Mouse (Mus musculus): ENCODE results near the gene Srp68.

Gene Srp68

DNA sequence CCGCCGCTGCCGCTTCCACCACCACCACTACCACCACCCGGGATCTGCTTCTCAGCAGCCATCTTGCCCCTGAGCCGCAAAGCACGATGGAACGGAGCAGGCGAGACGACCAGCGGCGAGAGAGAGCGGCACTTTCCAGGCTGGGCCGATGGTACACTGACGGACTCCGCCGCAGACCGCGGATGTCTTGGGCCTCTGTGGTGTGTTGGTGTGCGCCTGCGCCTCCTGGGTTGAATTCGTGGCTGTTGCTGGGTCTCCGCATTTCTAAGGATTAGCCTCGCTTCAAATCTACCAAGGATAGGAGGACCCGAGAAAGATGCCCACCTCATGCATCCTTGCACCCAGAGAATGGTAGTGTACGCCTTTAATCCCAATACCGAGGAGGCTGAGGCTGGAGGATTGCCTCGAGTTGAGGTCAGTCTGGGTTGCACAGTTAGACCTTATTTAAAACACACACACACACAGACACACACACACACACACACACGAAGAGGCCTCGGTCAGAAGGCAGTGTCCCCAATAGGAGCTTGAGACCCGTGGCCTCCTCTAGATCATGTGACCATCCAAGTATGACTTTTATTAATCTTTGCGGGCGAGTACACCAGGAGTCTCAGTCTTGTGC is at the start of gene Srp68:
TSS of gene Srp68 (minus strand) at position 173 of the 622 bp plus-strand sequence.
- CTCF ChIA-PET = interaction anchor here in 3 of 4 experiments (0.6 to 1.2 kb wide), 5 partner anchors 8 to 190 kb away, joined by 3 to 4 read pairs (median 3); no protein-coding TSS in a partner anchor
- POLR2A ChIA-PET = interaction anchor here in 3 of 4 experiments (0.5 to 3.3 kb wide), 22 partner anchors 9 to 250 kb away, joined by 3 to 16 read pairs (median 4); partner anchors contain the start of gene Mrpl38 (in 1 of the 3)

DNA sequence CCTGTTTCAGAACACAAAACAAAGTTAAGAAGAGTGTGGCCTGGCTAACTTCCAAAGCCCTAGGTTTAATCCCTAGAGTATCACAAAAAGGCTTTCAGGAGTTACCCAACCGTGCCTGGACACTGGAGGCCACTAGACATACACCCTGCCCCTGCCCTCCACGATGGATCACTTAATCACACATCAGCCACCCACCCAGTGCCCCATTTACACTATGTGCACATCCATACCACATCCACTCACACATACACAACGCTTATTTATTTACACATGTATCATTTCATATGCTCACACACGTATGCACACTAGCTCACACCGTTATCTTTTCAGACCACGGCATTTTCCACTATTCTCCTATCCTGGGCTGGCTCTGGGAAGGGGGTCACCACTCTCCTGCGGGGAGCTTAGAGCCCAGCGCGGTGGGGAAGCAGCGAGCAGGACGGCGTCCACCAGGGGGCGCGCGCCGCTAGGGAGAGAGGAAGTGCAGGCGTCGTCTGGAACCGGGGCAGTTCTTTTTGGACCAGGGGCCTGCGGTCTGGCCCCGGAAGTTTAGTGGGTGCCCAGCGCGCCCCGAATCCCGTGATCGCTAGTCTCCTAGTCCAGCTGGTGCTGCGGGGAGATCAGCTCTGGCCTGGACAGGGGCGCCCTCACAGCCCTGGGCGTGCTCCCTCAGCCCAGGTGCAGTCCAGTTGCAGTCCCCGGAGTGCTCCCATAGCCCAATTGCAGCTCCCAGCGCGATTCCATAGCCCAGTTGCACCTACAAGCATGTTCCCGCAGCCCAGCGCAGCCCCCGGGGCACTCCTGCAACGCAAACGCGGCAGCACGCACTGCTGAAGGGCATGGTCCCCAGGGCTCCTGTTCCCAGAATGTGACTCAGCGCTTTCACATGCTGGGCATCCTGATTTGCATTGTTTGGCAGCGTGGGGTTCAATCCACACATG is 45.0 kb upstream of the Srp68 start:
- ChIA-PET CTCF (interaction anchor here (0.5 to 4.0 kb wide), 116 partner anchors 8 to 653 kb away, joined by 3 to 65 read pairs (median 4); partner anchors contain the start of genes Exoc7 (in 4 of the 4), Foxj1 (in 2 of the 4), Prpsap1 (in 2 of the 4) and Galr2 (in 1 of the 4)), POLR2A (interaction anchor here in 3 of 4 experiments (0.6 to 3.5 kb wide), 33 partner anchors 9 to 319 kb away, joined by 3 to 12 read pairs (median 3); partner anchors contain the start of genes Exoc7 (in 2 of the 3), Foxj1 (in 2 of the 3) and Srp68 (in 1 of the 3))

GRCm38 (mm10) chr11:116312359-116312758 is 38.3 kb upstream of the Srp68 start:
- ChIA-PET POLR2A (interaction anchor here in 3 of 4 experiments (0.6 to 1.9 kb wide), 5 partner anchors 16 to 552 kb away, joined by 3 to 4 read pairs (median 3); no protein-coding TSS in a partner anchor), CTCF (interaction anchor here in 2 of 4 experiments (0.6 to 1.2 kb wide), 3 partner anchors 138 to 263 kb away, joined by 3 to 5 read pairs (median 3); no protein-coding TSS in a partner anchor)

DNA sequence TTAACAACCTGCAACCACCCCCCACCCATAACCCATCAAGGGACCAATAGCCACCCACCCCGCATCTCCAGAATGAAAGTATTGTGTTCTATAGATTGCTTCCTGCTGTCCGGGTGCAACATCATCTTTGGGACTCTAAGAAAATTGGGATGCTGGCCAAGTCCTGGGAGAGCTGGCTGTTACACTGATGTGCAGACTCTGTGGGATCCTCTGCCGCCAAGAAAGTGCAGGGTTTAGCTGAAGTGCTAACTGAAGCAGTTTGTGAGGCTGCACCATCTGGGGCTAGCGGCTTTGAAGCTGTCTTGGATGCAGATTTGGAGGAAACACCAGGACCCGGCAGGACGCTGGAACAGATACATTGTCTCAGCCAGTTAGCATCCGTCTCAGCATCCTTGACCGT is 37.2 kb upstream of the Srp68 start:
- ChIA-PET POLR2A (interaction anchor here (0.7 to 1.9 kb wide), 4 partner anchors 17 to 318 kb away, joined by 3 to 4 read pairs (median 3); no protein-coding TSS in a partner anchor), CTCF (interaction anchor here in 3 of 4 experiments (0.6 to 1.2 kb wide), 3 partner anchors 33 to 153 kb away, joined by 3 to 8 read pairs (median 5); no protein-coding TSS in a partner anchor)

GRCm38 (mm10) chr11:116309601-116310000 is 35.6 kb upstream of the Srp68 start:
- POLR2A ChIA-PET = interaction anchor here in 2 of 4 experiments (1.0 to 1.2 kb wide), 2 partner anchors 71 to 137 kb away, joined by 3 read pairs; no protein-coding TSS in a partner anchor
- CTCF ChIA-PET = interaction anchor here in 2 of 4 experiments (0.6 to 1.3 kb wide), 3 partner anchors 9 to 95 kb away, joined by 3 to 5 read pairs (median 4); no protein-coding TSS in a partner anchor

DNA sequence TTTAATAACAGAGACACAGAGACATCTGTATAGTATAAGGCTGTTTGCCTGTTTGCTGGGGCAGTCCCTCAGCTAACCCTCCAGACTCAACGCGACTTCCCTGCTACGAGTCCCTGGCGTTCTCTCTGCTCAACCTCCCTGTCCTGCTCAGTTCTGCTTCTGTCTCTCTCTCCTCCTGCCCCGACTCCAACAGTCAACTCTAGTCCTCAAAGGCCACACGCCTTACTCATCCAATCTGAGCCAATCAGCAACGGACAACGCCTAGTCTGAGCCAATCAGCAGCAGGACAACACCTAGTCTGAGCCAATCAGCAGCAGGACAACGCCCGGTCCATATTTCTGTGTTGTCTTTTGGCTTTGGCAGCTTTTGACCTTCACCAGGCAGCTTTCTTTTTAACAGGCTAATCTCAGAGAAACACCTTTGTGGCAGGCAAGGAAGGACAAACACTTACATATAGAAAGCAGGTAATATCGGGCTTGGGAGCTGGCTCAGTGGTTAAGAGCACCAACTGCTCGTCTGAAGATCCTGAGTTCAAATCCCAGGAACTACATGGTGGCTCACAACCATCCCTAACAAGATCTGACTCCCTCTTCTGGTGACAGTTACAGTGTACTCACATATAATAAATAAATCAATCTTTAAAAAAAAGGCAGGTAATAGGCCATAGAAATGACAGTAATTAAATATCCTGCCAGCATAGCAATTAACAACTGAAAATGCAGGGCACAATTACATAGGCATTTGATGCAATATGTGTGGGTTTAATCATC is 33.9 kb upstream of the Srp68 start:
- POLR2A ChIA-PET = interaction anchor here in 3 of 4 experiments (0.6 to 3.5 kb wide), 24 partner anchors 8 to 540 kb away, joined by 3 to 15 read pairs (median 4); partner anchors contain the start of genes Mrpl38 (in 3 of the 3), Acox1 (in 1 of the 3), Ten1 (in 1 of the 3) and Ubald2 (in 1 of the 3)
- CTCF ChIA-PET = interaction anchor here (0.6 to 3.2 kb wide), 16 partner anchors 10 to 320 kb away, joined by 3 to 27 read pairs (median 5); partner anchors contain the start of genes Foxj1 (in 1 of the 4) and Galr2 (in 1 of the 4)

- CTCF ChIA-PET = interaction anchor here (0.6 to 3.2 kb wide), 25 partner anchors 11 to 322 kb away, joined by 3 to 27 read pairs (median 5); partner anchors contain the start of genes Foxj1 (in 1 of the 4), Galr2 (in 1 of the 4) and Mrpl38 (in 1 of the 4)
- POLR2A ChIA-PET = interaction anchor here (0.5 to 3.5 kb wide), 47 partner anchors 9 to 541 kb away, joined by 3 to 15 read pairs (median 4); partner anchors contain the start of genes Mrpl38 (in 3 of the 4), Acox1 (in 1 of the 4), Fbf1 (in 1 of the 4) and Foxj1 (in 1 of the 4)
Observed at GRCm38 (mm10) chr11:116307019-116307725, 33.2 kb upstream of the Srp68 start, which contains the start of gene Exoc7. Gene Exoc7, minus strand, starts transcription at chr11:116307233.

- ChIA-PET CTCF (interaction anchor here (0.5 to 3.2 kb wide), 26 partner anchors 11 to 733 kb away, joined by 3 to 27 read pairs (median 5); partner anchors contain the start of genes Foxj1 (in 1 of the 4), Galr2 (in 1 of the 4) and Mrpl38 (in 1 of the 4)), POLR2A (interaction anchor here (0.5 to 3.5 kb wide), 45 partner anchors 8 to 318 kb away, joined by 3 to 15 read pairs (median 4); partner anchors contain the start of genes Mrpl38 (in 3 of the 4), Acox1 (in 1 of the 4), Fbf1 (in 1 of the 4) and Foxj1 (in 1 of the 4))
Observed at GRCm38 (mm10) chr11:116306126-116306982, 32.3 kb upstream of the Srp68 start.

GRCm38 (mm10) chr11:116305423-116305822 is 31.4 kb upstream of the Srp68 start:
- CTCF ChIA-PET = interaction anchor here in 3 of 4 experiments (0.6 to 2.7 kb wide), 9 partner anchors 19 to 446 kb away, joined by 3 to 9 read pairs (median 4); partner anchors contain the start of genes Foxj1 (in 1 of the 3) and Galr2 (in 1 of the 3)
- POLR2A ChIA-PET = interaction anchor here in 2 of 4 experiments (0.9 to 3.5 kb wide), 4 partner anchors 21 to 69 kb away, joined by 3 to 8 read pairs (median 4); no protein-coding TSS in a partner anchor

- ChIA-PET CTCF (interaction anchor here in 3 of 4 experiments (0.6 to 1.5 kb wide), 8 partner anchors 17 to 234 kb away, joined by 3 to 4 read pairs (median 3); no protein-coding TSS in a partner anchor), POLR2A (interaction anchor here in 3 of 4 experiments (0.8 to 1.7 kb wide), 6 partner anchors 8 to 77 kb away, joined by 3 to 6 read pairs (median 4); partner anchors contain the start of gene Exoc7 (in 1 of the 3))
Observed at GRCm38 (mm10) chr11:116298621-116299020, 24.6 kb upstream of the Srp68 start.

DNA sequence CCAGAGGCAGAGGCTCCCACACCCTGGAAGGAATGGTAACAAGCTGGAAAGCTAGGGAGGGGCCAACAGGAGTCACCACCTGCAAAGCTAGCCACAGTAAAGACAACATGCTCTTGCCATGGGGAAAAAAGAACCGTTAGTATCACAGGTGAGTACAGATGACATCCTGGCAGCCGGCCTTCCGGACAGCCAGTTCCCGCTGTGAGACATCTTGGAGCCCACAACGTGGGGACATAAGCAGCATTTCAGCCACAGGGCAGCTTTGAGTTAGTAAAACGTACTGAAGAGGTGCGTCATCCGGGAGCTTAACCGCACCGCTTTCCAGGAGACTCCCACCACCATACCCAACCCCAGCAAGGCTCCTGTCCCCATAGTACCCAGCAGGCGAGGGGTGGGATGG is 24.2 kb upstream of the Srp68 start:
- CTCF ChIA-PET = interaction anchor here (0.6 to 1.5 kb wide), 9 partner anchors 16 to 234 kb away, joined by 3 to 5 read pairs (median 3); no protein-coding TSS in a partner anchor
- POLR2A ChIA-PET = interaction anchor here in 3 of 4 experiments (0.5 to 1.7 kb wide), 8 partner anchors 8 to 170 kb away, joined by 3 to 6 read pairs (median 4); partner anchors contain the start of gene Exoc7 (in 1 of the 3)

- CTCF ChIA-PET = interaction anchor here in 1 of 4 experiments (1.2 to 2.6 kb wide), 2 partner anchors 29 to 76 kb away, joined by 3 to 9 read pairs; no protein-coding TSS in a partner anchor
- POLR2A ChIA-PET = interaction anchor here in 3 of 4 experiments (0.5 to 1.7 kb wide), 5 partner anchors 13 to 132 kb away, joined by 3 to 5 read pairs (median 4); partner anchors contain the start of gene Foxj1 (in 1 of the 3)
Observed at GRCm38 (mm10) chr11:116297017-116297416, 23.0 kb upstream of the Srp68 start.

GRCm38 (mm10) chr11:116296191-116296734 is 22.2 kb upstream of the Srp68 start:
- ChIA-PET POLR2A (interaction anchor here in 3 of 4 experiments (0.5 to 1.2 kb wide), 3 partner anchors 13 to 74 kb away, joined by 3 to 4 read pairs (median 3); partner anchors contain the start of gene Foxj1 (in 1 of the 3)), CTCF (interaction anchor here in 3 of 4 experiments (0.6 to 3.3 kb wide), 7 partner anchors 11 to 528 kb away, joined by 3 to 25 read pairs (median 4); partner anchors contain the start of gene Exoc7 (in 1 of the 3))

- ChIA-PET CTCF (interaction anchor here (0.6 to 3.4 kb wide), 37 partner anchors 8 to 228 kb away, joined by 3 to 25 read pairs (median 4); partner anchors contain the start of genes Mrpl38 (in 2 of the 4), Exoc7 (in 1 of the 4), Fbf1 (in 1 of the 4) and Galr2 (in 1 of the 4)), POLR2A (interaction anchor here in 2 of 4 experiments (0.6 to 1.5 kb wide), 10 partner anchors 8 to 194 kb away, joined by 3 to 9 read pairs (median 4); partner anchors contain the start of gene Exoc7 (in 1 of the 2))
Observed at GRCm38 (mm10) chr11:116294319-116294718, 20.3 kb upstream of the Srp68 start.
